Mouse (Mus musculus) C2C12 (cell line): ENCODE data around the gene Sdhaf1. TPM values are rescaled to one million over a fixed set of nuclear protein-coding genes. Genes with fewer than 3 reads are reported as not detected.

Source experiments
- H3K27me3 ChIP-seq: one replicate; pipeline ENCODE4 v1.6.1; 2011; ENCODE audit not compliant: control insufficient read depth, insufficient read depth, insufficient read length
- H3K36me3 ChIP-seq: one replicate; pipeline ENCODE4 v1.6.1; 2011; ENCODE audit not compliant: control insufficient read depth, insufficient read depth
- H3K4me3 ChIP-seq: one replicate; pipeline ENCODE4 v1.5.1; 2011; ENCODE audit warnings: mild to moderate bottlenecking, control low read depth; ENCODE audit not compliant: poor library complexity, insufficient read depth, severe bottlenecking
- H3K79me2 ChIP-seq: one replicate; pipeline ENCODE4 v1.6.1; 2011; ENCODE audit not compliant: control insufficient read depth, insufficient read depth
- H3K79me3 ChIP-seq: one replicate; pipeline ENCODE4 v1.6.1; 2011; ENCODE audit warnings: low read depth, control low read depth
- H3ac ChIP-seq: one replicate; pipeline ENCODE3; 2011; ENCODE audit warnings: low read depth; ENCODE audit not compliant: control insufficient read depth, insufficient read length
- CEBPB ChIP-seq: IDR thresholded peaks from one replicate; pipeline ENCODE4 v1.6.1; 2011; ENCODE audit warnings: low read depth, mild to moderate bottlenecking, control low read depth, moderate library complexity
- CTCF ChIP-seq: IDR thresholded peaks from one replicate; pipeline ENCODE4 v1.5.1; 2011; ENCODE audit not compliant: control insufficient read depth, insufficient read depth, insufficient read length
- FOSL1 ChIP-seq: IDR thresholded peaks from one replicate; pipeline ENCODE4 v1.8.0; 2011; ENCODE audit warnings: mild to moderate bottlenecking, low read length; ENCODE audit not compliant: poor library complexity, insufficient read depth, severe bottlenecking
- MAX ChIP-seq: IDR thresholded peaks from one replicate; pipeline ENCODE4 v1.6.1; 2011; ENCODE audit warnings: mild to moderate bottlenecking, control low read depth
- MYOD1 ChIP-seq: IDR thresholded peaks from one replicate; pipeline ENCODE4 v1.6.1; 2011; ENCODE audit warnings: low read depth; ENCODE audit not compliant: control insufficient read depth, insufficient read length
- MYOG ChIP-seq: IDR thresholded peaks from one replicate; pipeline ENCODE4 v1.6.1; 2011; ENCODE audit not compliant: control insufficient read depth, insufficient read length; ENCODE audit errors: extremely low read depth
- USF1 ChIP-seq: IDR thresholded peaks from one replicate; pipeline ENCODE4 v1.6.1; 2011; ENCODE audit warnings: low read depth, mild to moderate bottlenecking, control low read depth, moderate library complexity
- polyA plus RNA-seq: library from polyadenylated mRNA; unstranded; fragments of >200 nt; fragmentation: generic; extraction: Trizol; gene quantifications from one replicate; pipeline ENCODE4 v1.2.1, GENCODE M21; 2012; ENCODE audit warnings: missing spikeins

Gene Sdhaf1
- polyA plus RNA-seq, 1 experiment = 9.9 TPM

- H3K27me3 ChIP-seq = no peaks in the 10 kb centered on the region
- H3K4me3 ChIP-seq = no peak overlapping the region
Measured at GRCm38 (mm10) chr7:30306083-30306779, 17.5 kb downstream of the Sdhaf1 start.

GRCm38 (mm10) chr7:30300914-30301313 is 22.8 kb downstream of the Sdhaf1 start:
- no peak for TF ChIP-seq MAX
- no peak for TF ChIP-seq FOSL1
- TF ChIP-seq MYOG = no peak
- TF ChIP-seq USF1 = no peak
- no peak for TF ChIP-seq CEBPB
- TF ChIP-seq MYOD1 = no peak
- no peak for TF ChIP-seq CTCF

More at GRCm38 (mm10) chr7:30306083-30306779, 17.5 kb downstream of the Sdhaf1 start:
- Histone ChIP-seq H3K79me3 (no peaks in the 10 kb centered on the region), H3K79me2 (peaks cover 5% of the 10 kb centered on the region), H3K36me3 (no peaks in the 10 kb centered on the region), H3ac (no peak overlapping the region)
- no peak for TF ChIP-seq CEBPB
- TF ChIP-seq FOSL1 = no peak
- no peak for TF ChIP-seq CTCF
- no peak for TF ChIP-seq MAX
- no peak for TF ChIP-seq MYOD1
- no peak for TF ChIP-seq MYOG
- no peak for TF ChIP-seq USF1

GRCm38 (mm10) chr7:30297266-30297665 is 26.4 kb downstream of the Sdhaf1 start:
- H3K4me3 ChIP-seq = no peak overlapping the region
- TF ChIP-seq MYOG (no peak), CEBPB (no peak), MAX (no peak), CTCF (no peak)
- no peaks in the 10 kb centered on the region for H3K79me2 ChIP-seq
- H3K79me3 ChIP-seq = no peaks in the 10 kb centered on the region
- H3ac ChIP-seq = no peak overlapping the region
- no peaks in the 10 kb centered on the region for H3K27me3 ChIP-seq
- H3K36me3 ChIP-seq = no peaks in the 10 kb centered on the region

More at GRCm38 (mm10) chr7:30300914-30301313, 22.8 kb downstream of the Sdhaf1 start:
- no peaks in the 10 kb centered on the region for H3K79me3 ChIP-seq
- no peaks in the 10 kb centered on the region for H3K36me3 ChIP-seq
- H3K79me2 ChIP-seq = no peaks in the 10 kb centered on the region
- no peak overlapping the region for H3K4me3 ChIP-seq
- H3K27me3 ChIP-seq = no peaks in the 10 kb centered on the region
- no peak overlapping the region for H3ac ChIP-seq

DNA sequence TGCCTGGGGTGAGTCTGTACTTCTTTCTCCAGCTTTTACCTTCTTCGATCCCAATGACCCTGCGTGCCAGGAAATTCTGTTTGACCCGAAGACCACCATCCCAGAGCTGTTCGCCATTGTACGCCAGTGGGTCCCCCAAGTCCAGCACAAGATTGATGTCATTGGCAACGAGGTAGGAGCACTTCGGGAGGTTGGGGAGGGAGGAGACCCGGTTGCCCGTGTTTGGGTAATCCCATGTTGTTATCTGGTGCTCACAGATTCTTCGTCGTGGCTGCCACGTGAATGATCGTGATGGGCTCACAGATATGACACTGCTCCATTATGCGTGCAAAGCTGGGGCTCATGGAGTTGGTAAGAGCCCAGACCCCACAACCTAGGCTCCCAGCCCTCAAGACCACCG is 26.9 kb downstream of the Sdhaf1 start:
- no peak for TF ChIP-seq MYOG
- no peak for TF ChIP-seq FOSL1
- TF ChIP-seq MYOD1 = no peak
- TF ChIP-seq CEBPB = no peak
- no peak for TF ChIP-seq USF1
- no peak for TF ChIP-seq CTCF
- no peak for TF ChIP-seq MAX
- Histone ChIP-seq H3K27me3 (no peaks in the 10 kb centered on the region), H3ac (no peak overlapping the region), H3K4me3 (no peak overlapping the region), H3K79me3 (no peaks in the 10 kb centered on the region), H3K79me2 (no peaks in the 10 kb centered on the region), H3K36me3 (no peaks in the 10 kb centered on the region)

DNA sequence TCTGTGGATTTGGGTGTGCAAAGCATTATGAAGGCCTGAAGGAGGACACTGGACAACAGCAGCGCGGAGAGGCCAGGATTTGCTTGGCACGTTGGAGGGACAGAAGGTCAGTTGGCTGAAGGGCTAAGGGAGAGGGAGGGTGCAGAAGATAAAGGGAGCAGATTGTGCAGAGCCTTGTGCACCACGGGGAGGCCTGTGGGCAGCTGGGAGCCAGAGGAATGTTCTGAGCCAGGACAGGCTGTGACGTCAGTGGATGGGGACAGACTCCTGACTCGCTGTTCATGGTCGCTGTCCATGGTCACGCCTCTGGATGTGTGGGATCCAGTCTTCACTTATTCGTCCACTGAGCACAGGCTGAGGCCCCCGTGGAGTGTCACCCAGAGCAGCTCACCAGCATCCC is 28.6 kb downstream of the Sdhaf1 start:
- no peak for TF ChIP-seq MAX
- TF ChIP-seq MYOG = no peak
- TF ChIP-seq FOSL1 = no peak
- no peak for TF ChIP-seq USF1
- Histone ChIP-seq H3K36me3 (no peaks in the 10 kb centered on the region), H3ac (no peak overlapping the region), H3K79me2 (no peaks in the 10 kb centered on the region), H3K27me3 (no peaks in the 10 kb centered on the region), H3K4me3 (no peak overlapping the region), H3K79me3 (no peaks in the 10 kb centered on the region)

DNA sequence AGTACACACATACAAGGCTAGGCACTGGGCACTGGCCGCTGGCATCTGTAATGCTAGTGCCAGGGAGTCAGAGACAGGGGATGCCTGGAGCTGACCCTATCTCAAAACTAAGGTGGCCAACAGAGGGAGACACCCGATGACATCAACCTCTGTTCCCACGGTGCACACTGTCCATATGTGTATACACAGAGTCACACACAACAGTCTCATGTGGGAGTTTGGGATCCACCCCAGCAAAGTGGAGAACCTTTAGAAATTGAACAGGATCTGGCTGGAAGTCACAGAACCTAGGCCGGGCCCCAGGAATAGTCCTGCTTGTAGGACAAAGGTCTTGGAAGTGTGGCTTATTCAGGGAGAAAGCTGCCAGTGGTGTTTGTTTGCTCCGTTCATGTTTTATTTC is 29.4 kb downstream of the Sdhaf1 start:
- no peak overlapping the region for H3K4me3 ChIP-seq
- no peaks in the 10 kb centered on the region for H3K36me3 ChIP-seq

More for the DNA sequence above, 29.4 kb downstream of the Sdhaf1 start:
- H3ac ChIP-seq = no peak overlapping the region
- H3K79me3 ChIP-seq = no peaks in the 10 kb centered on the region
- no peak for TF ChIP-seq FOSL1
- no peak for TF ChIP-seq MYOG
- no peaks in the 10 kb centered on the region for H3K79me2 ChIP-seq
- peaks cover 3% of the 10 kb centered on the region for H3K27me3 ChIP-seq
